In the genomic region with DNA sequence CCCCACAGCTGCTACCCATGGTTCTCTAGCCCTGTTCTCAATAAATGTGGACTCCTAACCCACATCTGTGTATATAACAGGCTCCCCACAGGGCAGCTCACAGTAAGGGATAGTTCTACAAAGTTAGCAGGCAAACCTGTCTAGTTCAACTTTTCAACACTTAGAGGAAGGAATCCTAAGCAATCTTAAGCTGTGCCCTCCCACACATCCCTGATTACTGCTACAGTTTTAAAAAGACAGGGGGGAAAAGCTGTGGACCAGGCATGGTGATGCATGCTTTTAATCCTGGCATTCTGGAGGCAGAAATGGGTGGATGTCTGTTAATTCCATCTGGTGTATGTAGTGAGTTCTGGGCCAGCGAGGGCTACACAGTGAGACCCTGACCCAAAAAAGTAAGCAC, we compare ENCODE assay signal across 18 mouse cellular contexts.
"Had no signal": no experiment of that assay in that cellular context is flagged by ENCODE, and none has a peak within 500 bp of the region (broad histone marks: within the 10 kb centered on the region; RNA-seq: fewer than 3 reads in every experiment).

No protein-coding gene starts in this region.

- H3K4me2 ChIP-seq: lung, embryonic 14.5 days; midbrain, embryonic 12.5 days; neural tube, embryonic 13.5 days; neural tube, embryonic 15.5 days had no signal

- DNase-seq: lung, adult 18-20 months; lung, embryonic 14.5 days; lung, postnatal 10 days; lung, postnatal 4 days; midbrain, embryonic 14.5 days; retina, postnatal 1 day; right cerebral cortex, postnatal 25 days; right cerebral cortex, postnatal 4 days; spleen, adult 18-20 months; thymus, adult 18-20 months; thymus, postnatal 14 days; thymus, postnatal 36 days had no signal

- H3K27ac ChIP-seq: midbrain, embryonic 10.5 days; midbrain, embryonic 12.5 days; neural tube, embryonic 13.5 days; neural tube, embryonic 15.5 days had no signal

- H3K4me1 ChIP-seq: midbrain, embryonic 10.5 days; midbrain, embryonic 12.5 days; neural tube, embryonic 13.5 days; neural tube, embryonic 15.5 days had no signal

- H3K27me3 ChIP-seq: midbrain, embryonic 12.5 days; neural tube, embryonic 13.5 days; neural tube, embryonic 15.5 days had no signal

- H3K9me3 ChIP-seq: midbrain, embryonic 10.5 days; midbrain, embryonic 12.5 days; neural tube, embryonic 13.5 days; neural tube, embryonic 15.5 days had no signal

- H3K9ac ChIP-seq: lung, embryonic 14.5 days; midbrain, embryonic 12.5 days; neural tube, embryonic 13.5 days; neural tube, embryonic 15.5 days had no signal

- H3K4me3 ChIP-seq: midbrain, embryonic 10.5 days; midbrain, embryonic 12.5 days; myocyte; neural tube, embryonic 13.5 days; neural tube, embryonic 15.5 days had no signal

- ATAC-seq: midbrain, embryonic 16.5 days had no signal
